Mouse (Mus musculus) embryonic facial prominence, embryonic 14.5 days (tissue): ENCODE measurements at regions not wholly inside any gene's neighbourhood (a gene's known extent, or its start where the extent isn't known, plus 50 kb on each side); places are given as distances from the start of the nearest gene placed in this dataset.
A peak's percentile ranks its signal among the peaks of the same experiment; 100 is the strongest.

ENCODE experiments used
- ATAC-seq: fragments of 200-750 bp; cut with Nextera tagmentation; 2 replicates; pipeline ENCODE4 v1.8.0; 2017; ENCODE audit warnings: low read depth, moderate number of reproducible peaks, moderate TSS enrichment
- DNase-seq: peaks from one replicate; pipeline ENCODE4 v3.0.0-alpha.2; 2015; ENCODE audit warnings: low spot score
- H3K27ac ChIP-seq: fragments of 300-500 bp; sonication (generic); replicated peaks from 2 replicates; pipeline ENCODE4 v1.5.1; 2014; ENCODE audit warnings: low read depth, mild to moderate bottlenecking, low read length, moderate library complexity
- H3K27me3 ChIP-seq: fragments of 300-500 bp; sonication (generic); replicated peaks from 2 replicates; pipeline ENCODE4 v1.6.1; 2014; ENCODE audit warnings: low read length; ENCODE audit not compliant: control insufficient read depth, insufficient read depth
- H3K36me3 ChIP-seq: fragments of 300-500 bp; sonication (generic); 2 replicates; pipeline ENCODE4 v1.6.1; 2014; ENCODE audit warnings: low read length, mixed read lengths; ENCODE audit not compliant: control insufficient read depth, insufficient read depth
- H3K4me1 ChIP-seq: fragments of 300-500 bp; sonication (generic); 2 replicates; pipeline ENCODE4 v1.6.1; 2014; ENCODE audit warnings: antibody characterized with exemption, low read length; ENCODE audit not compliant: control insufficient read depth, insufficient read depth
- H3K4me2 ChIP-seq: fragments of 300-500 bp; sonication (generic); 2 replicates; pipeline ENCODE4 v1.6.1; 2014; ENCODE audit warnings: low read depth, mild to moderate bottlenecking, low read length, moderate library complexity, mixed read lengths
- H3K4me3 ChIP-seq: fragments of 300-500 bp; sonication (generic); 2 replicates; pipeline ENCODE4 v1.5.1; 2014; ENCODE audit warnings: low read depth, mild to moderate bottlenecking, low read length
- H3K9ac ChIP-seq: fragments of 300-500 bp; sonication (generic); 2 replicates; pipeline ENCODE4 v1.6.1; 2014; ENCODE audit warnings: low read depth, mild to moderate bottlenecking, low read length, moderate library complexity, mixed read lengths
- H3K9me3 ChIP-seq: fragments of 300-500 bp; sonication (generic); 2 replicates; pipeline ENCODE4 v1.6.1; 2016; ENCODE audit warnings: low read length; ENCODE audit not compliant: control insufficient read depth
- whole genome bisulfite sequencing: fragments of 180-500 bp; shearing (Covaris S2); extraction: QIAGEN DNeasy Blood & Tissue Kit; methylation state at CpG from one replicate; pipeline ENCODE4 v1.1.7; 2014; 5-methylcytosine and 5-hydroxymethylcytosine counted together

DNA sequence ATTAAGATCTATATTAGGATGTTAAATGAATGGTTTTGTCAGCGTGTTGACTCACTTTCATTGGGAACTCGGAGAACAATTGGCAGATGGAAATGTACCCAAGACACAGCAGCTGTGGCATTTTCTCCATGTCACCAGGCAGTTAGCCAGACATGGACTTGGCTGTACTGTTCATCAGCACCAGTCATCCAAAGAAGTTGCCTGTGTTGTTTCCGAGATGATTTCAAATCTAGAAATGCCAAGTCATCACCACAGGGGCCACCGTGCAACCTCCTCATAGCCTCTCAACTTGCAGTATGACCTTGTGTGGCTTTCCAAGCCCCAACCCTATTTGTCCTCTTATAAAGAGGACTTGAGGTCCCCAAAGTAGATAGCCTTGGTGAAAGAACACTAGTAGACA is 227.4 kb upstream of the Il12b start:
- Histone ChIP-seq H3K36me3 (no peaks in the 10 kb centered on the region), H3K27ac (no peak overlapping the region), H3K4me1 (no peaks in the 10 kb centered on the region), H3K4me3 (no peak overlapping the region), H3K4me2 (no peak overlapping the region), H3K9ac (no peak overlapping the region), H3K27me3 (no peaks in the 10 kb centered on the region), H3K9me3 (no peaks in the 10 kb centered on the region)
- 89% methylated on average over 4 of the region's 4 CpGs for WGBS
- DNase-seq: no peak
- ATAC-seq: no peak

DNA sequence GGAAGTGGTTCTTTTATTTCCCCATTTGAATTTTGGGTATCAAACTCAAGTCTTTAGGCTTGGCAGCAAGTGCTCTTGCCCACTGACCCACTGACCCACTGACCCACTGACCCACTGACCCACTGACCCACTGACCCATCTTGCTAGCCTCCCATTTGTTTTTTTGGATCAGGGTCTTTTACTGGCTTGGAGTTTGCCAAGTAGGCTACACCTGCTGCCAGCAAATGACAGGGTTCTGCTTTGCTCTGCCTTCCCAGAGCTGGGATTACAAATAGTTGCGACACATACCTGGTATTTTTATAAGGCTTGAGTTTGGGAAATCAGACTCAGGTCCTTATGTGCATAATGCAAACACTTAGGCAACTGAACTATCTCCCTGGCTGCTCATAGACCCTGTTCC is 226.7 kb upstream of the Il12b start:
- Histone ChIP-seq H3K27me3 (no peaks in the 10 kb centered on the region), H3K36me3 (no peaks in the 10 kb centered on the region), H3K27ac (no peak overlapping the region), H3K4me1 (no peaks in the 10 kb centered on the region), H3K9ac (no peak overlapping the region), H3K4me3 (no peak overlapping the region), H3K9me3 (no peaks in the 10 kb centered on the region), H3K4me2 (no peak overlapping the region)
- WGBS: 89% methylated on average over 1 of the region's 1 CpGs
- DNase-seq (no peak), ATAC-seq (no peak)

GRCm38 (mm10) chr11:44174548-44174947 is 225.3 kb upstream of the Il12b start:
- Histone ChIP-seq H3K4me1 (no peaks in the 10 kb centered on the region), H3K36me3 (no peaks in the 10 kb centered on the region), H3K4me3 (no peak overlapping the region), H3K9me3 (no peaks in the 10 kb centered on the region), H3K4me2 (no peak overlapping the region), H3K27me3 (no peaks in the 10 kb centered on the region), H3K27ac (no peak overlapping the region), H3K9ac (no peak overlapping the region)
- DNase-seq (no peak), ATAC-seq (no peak)
- WGBS: 70% methylated on average over 2 of the region's 2 CpGs

DNA sequence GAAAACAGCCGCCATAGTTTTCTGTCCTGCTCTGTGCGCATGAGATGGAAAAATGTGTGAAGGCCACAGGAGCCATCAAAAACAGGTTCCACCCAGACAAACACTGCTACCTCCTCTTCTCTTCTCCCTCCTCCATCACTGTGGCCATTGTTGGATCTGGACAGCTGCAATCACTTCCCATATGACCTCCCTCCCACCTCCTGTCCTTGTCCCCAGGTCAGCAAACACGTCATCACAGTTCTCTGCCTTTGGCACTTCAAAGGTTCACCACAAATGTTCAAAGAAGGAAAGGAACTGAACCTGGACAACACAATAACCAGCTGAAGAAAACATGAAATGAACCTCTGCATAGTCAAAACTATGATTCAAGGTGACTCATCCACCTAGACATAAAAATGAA is 220.2 kb upstream of the Il12b start:
- DNase-seq: no peak
- H3K27me3 ChIP-seq: no peaks in the 10 kb centered on the region
- H3K27ac ChIP-seq: no peak overlapping the region
- no peak overlapping the region for H3K9ac ChIP-seq
- H3K4me1 ChIP-seq: no peaks in the 10 kb centered on the region
- H3K4me3 ChIP-seq: no peak overlapping the region
- no peak for ATAC-seq
- H3K36me3 ChIP-seq: no peaks in the 10 kb centered on the region
- H3K4me2 ChIP-seq: no peak overlapping the region
- WGBS: 80% methylated on average over 3 of the region's 3 CpGs
- no peaks in the 10 kb centered on the region for H3K9me3 ChIP-seq

DNA sequence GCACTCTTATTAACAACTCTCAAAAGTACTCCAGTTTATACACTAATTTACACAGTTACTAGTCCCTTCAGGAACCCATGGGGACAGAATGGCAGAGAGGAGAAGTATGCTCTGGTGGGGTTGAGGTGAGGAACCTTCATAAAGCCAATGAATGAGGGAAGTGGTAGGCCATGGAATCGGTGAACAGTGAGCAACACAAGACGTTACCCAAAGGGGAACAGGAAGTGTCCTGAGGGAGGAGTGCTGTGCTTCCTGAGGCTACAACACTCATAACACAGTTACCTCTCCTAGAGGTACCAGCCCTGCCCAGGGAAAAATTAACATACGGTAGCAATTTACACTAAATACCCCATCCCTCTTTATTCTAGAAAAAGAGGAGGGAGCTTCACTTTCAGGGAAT is 216.0 kb upstream of the Il12b start:
- ATAC-seq (no peak), DNase-seq (no peak)
- H3K27me3 ChIP-seq: no peaks in the 10 kb centered on the region
- H3K4me1 ChIP-seq: no peaks in the 10 kb centered on the region
- H3K27ac ChIP-seq: no peak overlapping the region
- no peaks in the 10 kb centered on the region for H3K9me3 ChIP-seq
- H3K36me3 ChIP-seq: no peaks in the 10 kb centered on the region
- 80% methylated on average over 3 of the region's 3 CpGs for WGBS
- no peak overlapping the region for H3K4me2 ChIP-seq
- no peak overlapping the region for H3K9ac ChIP-seq
- no peak overlapping the region for H3K4me3 ChIP-seq

DNA sequence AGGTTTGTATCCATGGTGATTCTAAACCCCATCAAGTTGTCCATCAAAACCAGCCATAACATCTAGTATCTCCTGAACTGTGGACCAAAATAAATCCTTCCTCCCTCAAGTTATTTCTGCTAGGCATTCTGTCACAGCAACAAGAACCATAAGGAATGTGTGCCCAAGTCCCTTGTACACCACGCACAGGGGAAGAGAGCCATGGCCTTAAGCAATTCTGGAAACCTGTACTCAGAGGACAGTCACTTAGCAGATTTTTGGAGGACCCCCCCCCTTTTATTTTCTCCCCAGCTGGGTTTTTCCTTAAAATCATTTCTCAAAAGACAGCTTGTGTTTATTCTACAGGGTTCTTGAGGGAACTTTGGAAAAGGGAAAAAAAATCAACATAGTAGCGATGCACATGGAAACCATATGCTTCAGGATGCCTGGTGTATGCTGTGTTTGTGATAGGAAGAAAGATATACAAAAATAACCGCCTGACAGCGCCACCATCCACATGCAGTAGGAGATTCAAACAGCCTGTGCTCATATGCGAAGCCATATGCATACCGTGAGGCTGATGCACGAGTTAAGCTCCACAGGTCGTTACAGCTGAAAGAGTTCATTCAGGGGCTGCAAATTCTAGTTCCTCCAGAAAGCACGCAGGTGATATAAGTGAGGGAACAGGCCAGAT is 214.5 kb upstream of the Il12b start:
- no peak for ATAC-seq
- Histone ChIP-seq H3K9ac (no peak overlapping the region), H3K4me2 (no peak overlapping the region), H3K27me3 (no peaks in the 10 kb centered on the region), H3K27ac (no peak overlapping the region), H3K4me1 (no peaks in the 10 kb centered on the region), H3K9me3 (no peaks in the 10 kb centered on the region), H3K4me3 (no peak overlapping the region), H3K36me3 (no peaks in the 10 kb centered on the region)
- DNase-seq: peak; percentile 23
- 65% methylated on average over 9 of the region's 9 CpGs for WGBS

- WGBS: 81% methylated on average over 2 of the region's 2 CpGs
These were observed 211.7 kb upstream of the Il12b start for GRCm38 (mm10) chr11:44188202-44188601.

DNA sequence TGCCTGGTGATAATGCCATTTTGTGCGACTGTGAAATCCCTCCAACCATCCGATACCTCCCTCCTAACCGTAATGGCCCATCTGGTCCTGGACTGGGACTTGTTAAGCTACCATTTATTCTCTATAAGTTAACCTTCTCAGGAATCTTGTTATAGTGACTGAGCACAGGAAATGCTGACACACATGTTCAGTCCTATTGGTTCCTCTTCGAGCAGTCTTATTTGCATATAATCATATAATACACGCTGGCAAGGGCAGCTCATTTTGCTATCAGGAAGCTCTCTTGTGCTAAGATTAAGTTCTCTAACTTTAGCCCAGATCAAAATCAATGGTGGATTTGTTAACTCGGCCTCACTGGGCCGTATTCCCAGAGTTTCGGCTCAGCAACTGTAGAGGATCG is 206.1 kb upstream of the Il12b start:
- H3K4me2 ChIP-seq: no peak overlapping the region
- no peaks in the 10 kb centered on the region for H3K27me3 ChIP-seq
- no peaks in the 10 kb centered on the region for H3K36me3 ChIP-seq
- no peak overlapping the region for H3K27ac ChIP-seq
- 79% methylated on average over 9 of the region's 9 CpGs for WGBS
- H3K4me3 ChIP-seq: no peak overlapping the region
- DNase-seq (no peak), ATAC-seq (no peak)
- H3K9ac ChIP-seq: no peak overlapping the region
- no peaks in the 10 kb centered on the region for H3K4me1 ChIP-seq
- no peaks in the 10 kb centered on the region for H3K9me3 ChIP-seq

More at GRCm38 (mm10) chr11:44188202-44188601, 211.7 kb upstream of the Il12b start:
- Histone ChIP-seq H3K36me3 (no peaks in the 10 kb centered on the region), H3K27me3 (no peaks in the 10 kb centered on the region), H3K27ac (no peak overlapping the region), H3K4me2 (no peak overlapping the region), H3K4me1 (no peaks in the 10 kb centered on the region), H3K9me3 (no peaks in the 10 kb centered on the region), H3K4me3 (no peak overlapping the region), H3K9ac (no peak overlapping the region)
- DNase-seq (no peak), ATAC-seq (no peak)

DNA sequence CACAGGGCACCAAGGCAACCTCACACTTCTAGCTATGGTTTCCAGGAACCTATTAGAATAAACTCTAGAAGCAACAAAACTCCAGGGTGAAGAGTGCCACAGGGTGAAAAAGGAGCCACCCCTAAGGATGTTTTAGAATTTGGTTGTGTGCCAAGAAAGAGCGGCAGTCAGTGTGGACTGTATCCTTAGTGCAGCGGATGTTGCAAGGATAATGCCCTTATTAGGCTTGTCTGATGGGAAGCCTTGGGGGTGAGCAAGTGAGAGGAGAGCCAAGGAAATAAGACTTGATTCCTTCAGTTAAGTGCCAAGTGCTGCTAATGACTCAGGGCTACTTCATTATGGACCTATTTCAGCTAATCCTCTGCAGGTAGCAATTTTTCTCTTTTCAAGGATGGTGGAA is 197.1 kb upstream of the Il12b start:
- Histone ChIP-seq H3K4me3 (no peak overlapping the region), H3K36me3 (no peaks in the 10 kb centered on the region), H3K4me1 (no peaks in the 10 kb centered on the region), H3K9ac (no peak overlapping the region), H3K27ac (no peak overlapping the region), H3K9me3 (no peaks in the 10 kb centered on the region), H3K27me3 (no peaks in the 10 kb centered on the region), H3K4me2 (no peak overlapping the region)
- 87% methylated on average over 2 of the region's 2 CpGs for WGBS
- no peak for DNase-seq
- no peak for ATAC-seq
